Mouse (Mus musculus) spleen, adult 12 weeks (tissue): ENCODE results near the gene Ankrd36.
"Not testable (repeated sequence)": the region's sequence is repeated elsewhere in the genome, so short reads cannot be mapped to it uniquely, and the experiment has no call there.

Source experiments
- DNase-seq: peaks from one replicate; pipeline ENCODE4 v3.0.0; 2022; ENCODE audit warnings: low spot score

Ankrd36 gene

GRCm38 (mm10) chr11:5569474-5569873 is at the start of gene Ankrd36:
Gene Ankrd36, plus strand, starts transcription at chr11:5569684.
- no peak for DNase-seq

DNA sequence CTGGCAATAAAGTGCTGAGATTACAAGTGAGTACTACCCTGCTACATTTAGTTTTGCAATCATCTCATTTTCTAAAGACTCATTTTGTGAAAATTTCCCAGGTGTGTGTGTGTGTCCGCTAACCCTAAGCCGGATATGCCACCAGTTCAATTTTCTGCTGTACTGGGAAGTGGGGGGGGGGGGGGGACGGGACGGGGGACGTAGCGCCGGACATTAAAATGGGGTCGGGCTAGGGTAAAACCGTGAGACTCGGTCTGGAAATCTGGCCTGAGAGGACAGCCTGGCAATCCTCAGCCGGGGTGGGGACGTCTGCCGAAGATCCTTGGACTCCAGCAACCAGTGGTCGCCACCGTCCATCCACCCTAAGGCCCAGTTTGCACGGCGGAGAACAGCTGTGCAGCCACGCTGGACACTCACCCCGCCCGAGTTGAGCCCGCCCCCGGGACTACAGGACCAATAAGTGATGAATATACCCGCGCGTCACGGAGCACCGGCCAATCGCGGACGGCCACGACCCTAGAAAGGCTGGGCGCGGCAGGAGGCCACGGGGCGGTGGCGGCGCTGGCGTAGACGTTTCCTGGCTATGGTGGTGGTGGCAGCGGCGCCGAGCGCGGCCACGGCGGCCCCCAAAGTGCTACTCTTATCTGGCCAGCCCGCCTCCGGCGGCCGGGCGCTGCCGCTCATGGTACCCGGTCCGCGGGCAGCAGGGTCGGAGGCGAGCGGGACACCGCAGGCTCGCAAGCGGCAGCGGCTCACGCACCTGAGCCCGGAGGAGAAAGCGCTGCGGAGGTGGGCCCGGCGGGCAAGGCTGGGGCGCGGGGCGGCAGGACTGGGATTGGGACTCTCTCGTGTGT is 48.8 kb upstream of the Ankrd36 start, which contains the start of gene Xbp1:
Gene Xbp1 (plus strand): TSS at position 248 of the 854 bp plus-strand sequence.
- peak; percentile 94 for DNase-seq

- no peak for DNase-seq
These were observed 48.3 kb upstream of the Ankrd36 start for GRCm38 (mm10) chr11:5521266-5521515.

GRCm38 (mm10) chr11:5521516-5522291 is 47.8 kb upstream of the Ankrd36 start:
- DNase-seq = peak; percentile 55

- no peak for DNase-seq
These were observed 46.6 kb upstream of the Ankrd36 start for GRCm38 (mm10) chr11:5522798-5523415.

GRCm38 (mm10) chr11:5525418-5525817 is 44.1 kb upstream of the Ankrd36 start:
- DNase-seq = no peak

DNA sequence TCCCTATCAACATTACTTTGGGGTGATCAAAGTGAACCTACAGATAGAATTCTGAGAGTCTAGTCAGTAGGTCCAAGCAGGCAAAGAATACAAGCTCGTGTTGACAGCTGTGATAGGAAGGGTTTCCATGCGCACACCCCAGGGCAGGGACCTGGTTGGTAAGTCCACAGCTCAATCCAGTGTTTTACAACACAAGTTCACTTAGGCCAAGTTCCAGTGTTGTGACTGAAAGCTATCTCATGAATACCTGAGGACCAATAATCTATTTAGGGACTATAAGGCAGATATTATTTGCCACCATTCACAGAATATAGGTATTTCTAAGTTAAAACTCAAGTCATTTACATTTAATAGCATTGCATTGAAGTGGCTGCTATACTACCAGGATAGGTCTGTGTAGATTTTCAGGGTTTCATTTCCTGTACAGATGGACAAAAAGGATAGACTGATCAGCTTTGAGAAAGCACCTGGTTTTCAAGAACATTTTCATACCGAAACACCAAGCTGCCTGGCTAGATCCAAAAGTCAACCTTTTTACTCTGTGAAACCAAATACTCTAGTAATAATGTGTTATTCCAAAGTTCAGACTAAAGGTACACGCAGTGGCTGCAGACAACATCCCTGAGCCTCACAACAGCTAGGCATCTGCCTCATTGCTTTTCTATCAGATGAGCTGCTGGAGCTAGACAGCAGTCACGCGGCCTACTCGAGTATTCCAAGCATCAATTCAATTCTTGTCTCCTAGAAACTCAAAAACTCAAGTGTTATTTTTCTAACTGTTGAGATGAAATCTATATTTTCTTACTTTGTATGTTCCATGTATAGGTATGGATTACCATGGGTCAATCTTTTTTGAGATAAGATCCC is 42.7 kb upstream of the Ankrd36 start:
- DNase-seq = no peak

GRCm38 (mm10) chr11:5527865-5528523 is 41.5 kb upstream of the Ankrd36 start:
- no peak for DNase-seq

- no peak for DNase-seq
These were observed 40.6 kb upstream of the Ankrd36 start for GRCm38 (mm10) chr11:5528841-5529240.

GRCm38 (mm10) chr11:5530172-5530571 is 39.3 kb upstream of the Ankrd36 start:
- no peak for DNase-seq

DNA sequence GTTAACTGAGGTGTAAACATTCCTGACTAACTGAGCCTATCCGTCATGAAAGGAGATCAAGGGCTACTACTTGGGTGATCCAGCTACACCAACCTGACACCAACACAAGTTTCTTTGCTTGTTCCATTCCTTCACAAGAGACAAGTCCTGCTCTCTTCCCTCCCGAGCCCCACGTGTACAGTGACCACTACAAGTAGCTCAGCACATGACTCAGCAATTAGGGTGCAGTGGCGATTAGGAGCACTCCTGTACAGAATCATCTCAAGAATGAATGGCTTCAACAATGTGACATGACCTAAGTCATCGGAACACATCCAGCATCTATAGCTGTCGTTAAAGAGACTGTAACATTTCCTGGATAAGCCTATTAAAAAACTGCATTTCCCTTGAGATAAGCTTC is 38.8 kb upstream of the Ankrd36 start:
- DNase-seq = no peak

DNA sequence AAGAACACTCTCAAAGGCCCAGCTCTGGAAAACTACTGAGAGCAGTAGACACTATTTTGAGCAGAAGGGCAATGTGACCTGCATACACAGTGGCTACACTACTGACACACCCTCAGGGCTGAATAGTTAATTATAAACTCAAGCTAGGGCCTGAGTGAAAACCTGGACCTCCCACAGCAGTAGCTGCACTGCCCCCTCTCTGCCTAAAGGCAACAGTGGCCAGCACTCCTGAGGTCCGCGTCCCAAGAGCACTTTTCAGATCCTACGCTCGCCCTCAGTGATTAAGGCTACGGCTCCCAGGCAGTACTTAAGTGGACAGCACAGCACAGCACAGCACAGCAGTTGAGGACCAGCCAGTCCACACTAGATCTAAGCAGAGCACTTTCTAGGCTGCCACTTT is 36.4 kb upstream of the Ankrd36 start:
- DNase-seq = no peak

- DNase-seq = not testable (repeated sequence)
These were observed 32.0 kb upstream of the Ankrd36 start for GRCm38 (mm10) chr11:5537454-5537853.

GRCm38 (mm10) chr11:5540331-5540730 is 29.2 kb upstream of the Ankrd36 start:
- DNase-seq = no peak

GRCm38 (mm10) chr11:5541230-5541798 is 28.2 kb upstream of the Ankrd36 start:
- no peak for DNase-seq

DNA sequence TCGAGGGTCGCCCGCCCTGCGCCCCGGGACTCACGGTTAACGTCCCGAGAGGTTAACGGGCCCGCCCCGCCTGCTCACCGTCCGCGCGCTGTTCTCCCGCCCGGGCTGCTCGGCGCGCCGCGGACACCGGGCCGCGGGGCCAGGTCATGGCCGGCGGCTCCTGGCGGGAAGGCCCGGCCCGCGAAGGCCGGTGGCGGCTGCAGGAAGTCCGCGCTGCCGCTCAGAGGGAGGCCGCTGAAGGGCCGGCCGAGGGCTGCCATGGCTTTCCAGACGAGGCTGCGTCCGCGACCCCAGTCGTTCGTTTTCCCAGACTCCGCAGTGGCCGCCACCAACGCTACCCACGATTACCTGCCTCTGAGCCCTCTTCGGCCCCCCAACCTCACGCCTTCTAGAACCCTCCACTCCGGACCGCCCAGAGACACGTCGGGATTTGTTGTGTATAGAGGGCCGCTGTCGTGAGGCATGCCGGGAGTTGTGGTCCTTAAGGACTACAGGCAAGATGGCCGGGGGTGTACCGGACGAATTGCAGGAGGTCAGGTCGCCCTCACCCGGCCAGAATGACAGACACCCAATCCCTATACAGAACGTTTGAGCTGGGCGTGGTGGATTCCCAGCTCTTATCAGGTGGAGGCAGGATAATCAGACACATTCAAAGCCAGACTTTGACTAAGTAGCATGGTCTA is 27.5 kb upstream of the Ankrd36 start, which contains the start of gene Ccdc117:
Gene Ccdc117 (minus strand): TSS at position 389 of the 683 bp plus-strand sequence.
- DNase-seq = peak; percentile 84

GRCm38 (mm10) chr11:5542482-5543185 is 26.9 kb upstream of the Ankrd36 start:
- no peak for DNase-seq

DNA sequence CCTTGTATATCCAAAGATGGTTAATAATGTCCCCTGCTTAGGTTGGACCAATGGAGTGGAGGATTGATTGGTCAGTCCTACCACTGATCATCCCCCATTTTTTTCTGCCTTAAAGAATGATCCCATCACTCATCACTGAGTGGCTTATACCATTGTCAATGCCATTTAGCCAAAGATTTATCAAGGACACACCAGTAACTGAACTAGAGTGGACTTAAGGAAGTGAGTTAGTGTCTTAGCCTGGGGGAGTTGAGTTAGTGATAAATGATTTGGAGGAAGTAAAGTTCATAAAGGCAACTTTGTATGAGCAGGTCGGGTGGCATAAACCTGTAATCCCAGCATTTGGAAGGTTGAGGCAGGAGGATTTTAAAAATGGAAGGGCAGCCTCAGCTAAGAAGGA is 26.2 kb upstream of the Ankrd36 start:
- no peak for DNase-seq

DNA sequence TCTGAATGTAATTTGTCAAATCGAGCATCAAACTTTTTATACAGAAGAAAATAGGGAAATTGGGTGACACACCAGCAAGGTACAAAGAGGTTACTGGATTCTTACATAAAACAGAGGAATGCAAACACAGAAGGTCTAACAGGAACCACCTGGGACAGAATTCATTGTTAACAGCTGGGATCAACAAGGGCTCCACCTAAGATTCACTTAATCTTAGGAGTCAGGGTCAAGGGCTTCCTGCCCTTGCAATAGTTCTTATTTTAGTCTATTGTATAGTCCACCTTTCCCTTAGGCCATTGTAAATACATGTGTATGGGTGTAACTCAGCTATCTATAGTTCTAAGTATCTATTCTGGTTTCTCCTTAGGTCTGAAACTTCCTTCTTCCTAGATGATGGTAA is 24.8 kb upstream of the Ankrd36 start:
- DNase-seq = not testable (repeated sequence)

DNA sequence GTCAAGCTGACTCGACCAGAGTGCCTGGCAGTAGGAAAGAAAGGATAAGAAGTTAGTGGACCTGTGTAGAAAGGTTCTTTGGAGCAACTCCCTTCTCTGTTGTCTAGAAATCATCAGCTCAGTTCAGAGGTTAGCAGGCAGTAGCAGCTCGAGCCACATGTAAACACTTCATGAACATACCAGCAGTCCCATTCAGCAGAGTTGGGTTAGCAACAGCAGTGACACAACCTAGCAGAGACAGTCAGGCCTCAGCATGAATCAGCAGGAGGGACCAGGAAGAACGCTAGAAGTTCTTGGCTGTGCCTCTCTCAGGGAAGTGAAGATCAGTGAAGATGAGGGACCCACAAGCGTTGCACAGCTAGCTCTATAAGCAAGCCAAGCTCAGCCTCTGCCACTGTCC is 24.0 kb upstream of the Ankrd36 start:
- DNase-seq = no peak
